Mouse (Mus musculus) neural tube, embryonic 11.5 days (tissue): ENCODE results near the gene Nat8f6. TPM values are rescaled to one million over a fixed set of nuclear protein-coding genes. Genes with fewer than 3 reads are reported as not detected.
"Not testable (repeated sequence)": the region's sequence is repeated elsewhere in the genome, so short reads cannot be mapped to it uniquely, and the experiment has no call there.

Experiments
- ATAC-seq: fragments of 200-750 bp; cut with Nextera tagmentation; 2 replicates; pipeline ENCODE4 v1.8.0; 2017; ENCODE audit warnings: moderate number of reproducible peaks, mild to moderate bottlenecking, moderate TSS enrichment, moderate library complexity; ENCODE audit not compliant: insufficient read depth, low FRiP score, low TSS enrichment
- DNase-seq: peaks from one replicate; pipeline ENCODE4 v3.0.0-alpha.2; 2015; ENCODE audit warnings: low spot score
- H3K27ac ChIP-seq: fragments of 300-500 bp; sonication (generic); 2 replicates; pipeline ENCODE4 v1.5.1; 2014; ENCODE audit warnings: low read depth, mild to moderate bottlenecking, low read length
- H3K27me3 ChIP-seq: fragments of 300-500 bp; sonication (generic); 2 replicates; pipeline ENCODE4 v1.6.1; 2014; ENCODE audit warnings: mild to moderate bottlenecking, low read length, mixed read lengths; ENCODE audit not compliant: control insufficient read depth, insufficient read depth
- H3K36me3 ChIP-seq: fragments of 300-500 bp; sonication (generic); 2 replicates; pipeline ENCODE4 v1.6.1; 2014; ENCODE audit warnings: mild to moderate bottlenecking, low read length, moderate library complexity, mixed read lengths; ENCODE audit not compliant: control insufficient read depth, insufficient read depth
- H3K4me1 ChIP-seq: fragments of 300-500 bp; sonication (generic); 2 replicates; pipeline ENCODE4 v1.6.1; 2014; ENCODE audit warnings: low read length, mixed read lengths; ENCODE audit not compliant: control insufficient read depth, insufficient read depth
- H3K4me2 ChIP-seq: fragments of 300-500 bp; sonication (generic); 2 replicates; pipeline ENCODE4 v1.6.1; 2014; ENCODE audit warnings: low read depth, mild to moderate bottlenecking, moderate library complexity
- H3K4me3 ChIP-seq: fragments of 300-500 bp; sonication (generic); 2 replicates; pipeline ENCODE4 v1.5.1; 2014; ENCODE audit warnings: low read depth, low read length
- H3K9ac ChIP-seq: fragments of 300-500 bp; sonication (generic); 2 replicates; pipeline ENCODE4 v1.6.1; 2014; ENCODE audit warnings: mild to moderate bottlenecking, low read length
- H3K9me3 ChIP-seq: fragments of 300-500 bp; sonication (generic); 2 replicates; pipeline ENCODE4 v1.6.1; 2016; ENCODE audit warnings: low read length; ENCODE audit not compliant: control insufficient read depth
- WGBS: fragments of 180-500 bp; shearing (Covaris S2); extraction: QIAGEN DNeasy Blood & Tissue Kit; methylation state at CpG from one replicate; pipeline ENCODE4 v1.1.7; 2014; 5-methylcytosine and 5-hydroxymethylcytosine counted together
- polyA plus RNA-seq: library from polyadenylated mRNA; unstranded; fragments of >200 nt; fragmentation: Nextera tagmentation; extraction: Ambion mirVana; gene quantifications from 2 replicates; pipeline ENCODE4 v1.2.1, GENCODE M21; 2014

The Nat8f6 gene
- not detected in 2 replicates for polyA plus RNA-seq

DNA sequence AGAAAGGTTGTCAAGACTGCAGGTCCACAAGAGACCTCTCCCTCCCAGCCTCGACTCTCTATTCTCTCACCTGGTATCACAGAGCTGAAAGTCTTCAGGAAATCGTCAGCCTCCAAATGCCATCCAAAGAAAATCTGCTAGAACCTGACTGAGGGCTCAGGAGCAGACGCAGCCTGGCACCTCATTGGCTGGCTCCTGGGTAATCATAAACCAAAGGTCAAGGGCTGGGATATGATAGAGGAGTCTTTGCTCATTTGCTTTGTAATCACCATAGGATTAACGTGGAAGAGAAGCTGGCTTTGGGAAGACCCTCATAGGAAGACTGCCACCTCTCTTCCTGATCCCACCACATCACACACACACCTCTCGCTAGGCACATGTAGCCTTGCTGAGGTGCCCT lies at the start of gene Nat8f6, which contains the start of gene Nat8f5:
Gene Nat8f6, minus strand, starts transcription at position 118 of the 400 bp plus-strand sequence.
Gene Nat8f5, minus strand, starts transcription at position 136 of the 400 bp plus-strand sequence.
- H3K36me3 ChIP-seq = no peaks in the 10 kb centered on the region
- no peak for ATAC-seq
- DNase-seq = no peak
- no peak within 1 kb of the TSS for H3K4me3 ChIP-seq
- no peak within 1 kb of the TSS for H3K9ac ChIP-seq
- no peak within 1 kb of the TSS for H3K27ac ChIP-seq
- H3K4me2 ChIP-seq = no peak within 1 kb of the TSS
- no peaks in the 10 kb centered on the region for H3K4me1 ChIP-seq
- no peaks in the 10 kb centered on the region for H3K9me3 ChIP-seq
- H3K27me3 ChIP-seq = no peaks in the 10 kb centered on the region
- 83% methylated on average over 5 of the region's 5 CpGs for WGBS

DNA sequence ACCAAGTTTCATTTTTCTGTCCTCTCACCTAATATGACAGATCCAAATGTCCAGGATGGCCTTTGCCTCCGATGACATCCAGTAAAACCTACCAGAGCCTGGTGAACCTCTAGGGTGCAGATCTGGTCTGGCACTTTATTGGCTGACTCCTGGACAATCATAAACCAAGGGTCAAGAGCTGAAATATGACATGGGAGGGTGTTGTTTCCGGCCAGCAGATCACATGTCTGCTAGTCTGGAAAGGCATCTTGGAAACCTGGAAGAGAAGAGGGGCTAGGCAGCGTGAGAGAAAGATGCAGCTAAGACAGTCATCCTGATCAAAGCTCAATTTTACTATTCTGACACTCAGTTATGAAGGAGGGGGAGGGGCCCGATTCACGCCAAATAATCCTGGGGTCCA lies 48.3 kb upstream of the Nat8f6 start, which contains the start of gene Nat8f2:
Gene Nat8f2, minus strand, starts transcription at position 153 of the 400 bp plus-strand sequence.
- not testable (repeated sequence) for H3K36me3 ChIP-seq, H3K4me2 ChIP-seq, DNase-seq, H3K9ac ChIP-seq, H3K9me3 ChIP-seq, ATAC-seq, H3K4me3 ChIP-seq, H3K27ac ChIP-seq, H3K27me3 ChIP-seq, H3K4me1 ChIP-seq
- 91% methylated on average over 5 of the region's 5 CpGs for WGBS

DNA sequence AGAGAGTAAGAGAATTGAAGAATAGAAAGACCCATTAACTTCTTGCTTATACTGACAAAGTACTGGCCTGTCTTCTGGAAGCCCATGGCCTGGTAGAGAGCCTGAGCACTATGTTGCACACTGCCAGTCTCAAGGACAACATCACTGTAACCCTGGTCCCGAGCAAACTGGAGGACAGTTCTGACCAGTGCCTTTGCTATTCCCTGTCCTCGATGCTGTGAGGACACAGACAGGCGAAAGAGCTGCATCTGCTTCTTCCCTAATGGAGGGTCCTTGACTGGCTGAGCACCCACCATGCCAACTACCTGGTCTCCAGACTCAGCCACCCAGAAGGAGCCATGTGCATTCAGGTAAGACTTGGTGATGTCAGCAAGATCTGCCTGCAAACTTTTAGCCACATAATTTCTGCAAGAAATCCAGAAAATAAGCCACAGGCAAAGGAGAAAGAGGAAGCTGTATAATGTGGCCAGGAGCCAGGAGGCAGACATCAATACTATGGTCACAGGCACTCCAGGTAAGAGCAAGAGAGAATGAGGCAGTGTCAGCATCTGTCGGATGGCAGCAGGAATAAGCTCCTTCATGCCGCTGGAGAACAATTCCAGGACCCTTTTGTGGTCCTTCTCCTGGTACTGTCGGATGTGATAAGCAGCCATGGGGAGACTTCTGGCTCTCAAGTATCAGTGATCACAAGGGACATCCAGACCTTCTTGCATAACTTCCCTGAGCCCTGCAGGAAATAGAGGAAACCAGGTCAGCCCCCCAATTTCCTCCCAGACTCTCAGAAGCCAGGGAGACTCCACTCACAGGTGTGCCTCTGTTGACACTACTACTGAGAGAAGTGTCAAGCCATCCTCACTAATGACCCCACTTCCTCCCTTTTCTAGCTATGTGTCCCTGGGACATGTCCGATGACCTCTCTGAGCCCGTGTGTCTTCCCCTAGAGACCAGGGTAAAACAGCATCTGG lies 47.3 kb upstream of the Nat8f6 start:
- 82% methylated on average over 8 of the region's 8 CpGs for WGBS
- Histone ChIP-seq H3K27me3 (no peaks in the 10 kb centered on the region), H3K4me2 (no peak overlapping the region), H3K4me1 (no peaks in the 10 kb centered on the region), H3K4me3 (no peak overlapping the region), H3K9me3 (no peaks in the 10 kb centered on the region), H3K27ac (no peak overlapping the region), H3K9ac (no peak overlapping the region), H3K36me3 (no peaks in the 10 kb centered on the region)
- ATAC-seq (no peak), DNase-seq (no peak)

DNA sequence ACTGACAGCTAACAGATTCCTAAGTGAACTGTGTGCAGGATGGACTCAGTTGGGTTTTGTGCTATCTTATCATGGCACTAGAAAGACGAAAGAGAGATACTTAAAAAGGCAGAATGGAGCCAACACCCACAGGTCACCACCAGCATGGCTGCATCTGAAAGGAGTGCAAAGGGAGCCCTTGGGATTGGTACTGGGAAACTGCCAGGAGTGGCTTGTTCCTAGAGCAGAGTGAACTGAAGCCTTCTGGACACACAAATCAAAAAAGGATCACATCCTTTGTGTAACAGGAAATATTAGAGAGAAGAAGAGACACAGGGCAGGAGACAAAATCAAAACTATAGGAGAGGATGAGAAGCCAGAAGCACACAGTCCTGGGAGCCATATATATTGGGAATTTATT lies 46.2 kb upstream of the Nat8f6 start:
- not testable (repeated sequence) for DNase-seq, H3K27me3 ChIP-seq, H3K4me3 ChIP-seq, ATAC-seq, H3K27ac ChIP-seq, H3K36me3 ChIP-seq, H3K9me3 ChIP-seq, H3K4me2 ChIP-seq, H3K9ac ChIP-seq, H3K4me1 ChIP-seq
- WGBS = 70% methylated on average over 1 of the region's 1 CpGs

DNA sequence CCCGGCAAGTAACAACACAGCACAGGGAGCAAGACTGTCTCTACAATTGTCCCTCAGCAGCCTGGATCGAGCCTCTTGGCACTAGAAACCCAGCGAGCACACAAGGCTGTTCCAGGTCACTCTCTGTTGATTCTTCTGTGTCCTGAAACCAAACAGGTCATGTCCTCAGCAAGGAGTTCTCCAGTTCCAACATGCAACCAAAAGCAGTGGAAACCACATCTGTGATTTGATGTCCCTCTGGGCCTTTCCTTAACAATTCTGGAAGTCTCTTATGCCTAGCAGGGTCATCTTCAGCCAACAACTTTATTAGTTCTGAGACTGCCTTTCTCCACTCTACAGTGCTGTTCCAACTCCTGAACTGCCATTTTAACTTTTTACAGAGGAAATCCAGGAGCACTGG lies 45.4 kb upstream of the Nat8f6 start:
- H3K4me3 ChIP-seq, H3K9me3 ChIP-seq, H3K4me1 ChIP-seq, H3K27ac ChIP-seq, DNase-seq, ATAC-seq, H3K36me3 ChIP-seq, H3K4me2 ChIP-seq, H3K9ac ChIP-seq, H3K27me3 ChIP-seq: not testable (repeated sequence)
- 86% methylated on average over 3 of the region's 3 CpGs for WGBS

DNA sequence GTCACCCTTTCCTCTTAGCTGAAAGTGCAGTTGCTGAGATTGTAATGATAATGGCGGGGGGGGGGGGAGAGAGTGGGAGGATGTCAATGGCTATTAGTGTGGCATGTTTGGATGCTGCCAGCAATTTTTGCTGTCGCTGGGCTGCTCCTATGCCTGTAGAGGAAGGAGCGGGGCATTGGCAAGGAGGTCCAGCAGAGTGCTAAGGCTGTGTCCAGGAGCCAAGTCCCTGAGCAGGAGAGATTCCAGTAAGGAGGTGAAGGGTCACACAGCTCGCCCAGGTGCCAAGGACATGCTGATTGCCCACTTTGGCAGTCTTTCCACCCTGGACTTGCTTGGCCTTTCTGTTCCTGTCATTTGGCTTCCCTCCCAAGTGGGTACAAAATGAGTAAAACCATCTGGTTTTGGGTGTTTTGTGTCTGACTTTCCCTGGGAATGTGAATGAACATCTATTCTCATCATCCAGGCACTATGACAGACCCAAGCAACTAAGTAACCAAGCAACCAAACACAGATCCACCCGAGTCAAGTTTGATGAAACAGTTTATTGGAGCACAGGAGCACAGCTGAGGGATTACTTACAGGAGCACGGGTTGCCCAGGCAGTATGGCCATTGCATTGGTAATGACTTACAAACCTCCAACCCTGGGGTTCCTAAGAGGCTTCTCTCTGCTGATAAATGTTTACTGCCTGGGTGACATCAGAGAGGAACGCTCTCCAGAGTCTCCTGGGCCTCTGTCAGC lies 44.3 kb upstream of the Nat8f6 start:
- H3K9ac ChIP-seq, H3K4me1 ChIP-seq, ATAC-seq, H3K4me2 ChIP-seq, H3K9me3 ChIP-seq, H3K27me3 ChIP-seq, H3K36me3 ChIP-seq, DNase-seq, H3K27ac ChIP-seq, H3K4me3 ChIP-seq: not testable (repeated sequence)
- 68% methylated on average over 4 of the region's 7 CpGs for WGBS

DNA sequence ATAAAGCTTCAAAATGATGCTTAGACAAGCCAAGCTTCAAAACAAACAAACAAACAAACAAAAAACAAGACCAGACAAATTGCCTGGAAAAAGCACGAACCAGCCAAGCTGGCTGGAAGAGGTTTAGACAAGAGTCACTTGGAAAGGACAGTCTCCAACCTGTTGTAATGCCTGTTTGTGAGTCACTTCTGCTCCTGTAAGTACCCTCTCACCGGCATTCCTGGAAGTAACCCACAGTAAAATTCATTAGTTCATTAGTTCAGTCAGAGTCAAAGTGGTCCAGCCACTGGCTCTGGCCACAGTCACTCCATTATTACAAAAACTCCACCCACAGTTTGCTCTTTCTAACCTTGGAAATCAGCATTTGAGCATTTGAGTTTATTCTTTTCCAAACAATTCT lies 43.1 kb upstream of the Nat8f6 start:
- WGBS = 79% methylated on average over 2 of the region's 2 CpGs
- no peak for ATAC-seq

DNA sequence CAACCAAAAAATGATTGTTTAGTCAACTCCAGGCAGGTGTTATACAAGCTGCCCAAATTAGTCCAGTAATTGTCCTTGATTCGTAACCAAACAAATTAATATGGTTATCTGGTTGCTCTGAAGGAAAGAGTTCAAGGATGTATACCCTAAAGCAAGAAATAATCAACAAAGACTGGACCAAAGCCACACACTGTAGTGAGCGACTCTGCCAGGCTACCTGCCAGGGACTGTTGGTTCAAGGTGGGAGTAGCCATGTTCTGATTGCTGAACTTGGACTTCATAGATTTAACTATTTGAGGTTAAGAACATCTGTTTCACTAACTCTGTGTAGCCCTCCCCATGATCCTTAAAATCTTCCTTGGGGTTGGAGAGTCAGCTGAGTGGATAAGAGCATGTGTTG lies 42.4 kb upstream of the Nat8f6 start:
- WGBS = 85% methylated on average over 2 of the region's 2 CpGs
- no peaks in the 10 kb centered on the region for H3K9me3 ChIP-seq
- DNase-seq = no peak
- no peak for ATAC-seq
- H3K4me2 ChIP-seq = no peak overlapping the region
- H3K27me3 ChIP-seq = no peaks in the 10 kb centered on the region
- no peaks in the 10 kb centered on the region for H3K4me1 ChIP-seq
- no peaks in the 10 kb centered on the region for H3K36me3 ChIP-seq
- H3K4me3 ChIP-seq = no peak overlapping the region
- H3K9ac ChIP-seq = no peak overlapping the region
- H3K27ac ChIP-seq = no peak overlapping the region

More for the DNA sequence above, 43.1 kb upstream of the Nat8f6 start:
- no peak overlapping the region for H3K27ac ChIP-seq
- no peaks in the 10 kb centered on the region for H3K27me3 ChIP-seq
- H3K4me1 ChIP-seq = no peaks in the 10 kb centered on the region
- no peaks in the 10 kb centered on the region for H3K9me3 ChIP-seq
- no peak overlapping the region for H3K4me2 ChIP-seq
- H3K9ac ChIP-seq = no peak overlapping the region
- H3K4me3 ChIP-seq = no peak overlapping the region
- no peaks in the 10 kb centered on the region for H3K36me3 ChIP-seq
- no peak for DNase-seq
